Mouse (Mus musculus): ENCODE results near the gene Prtg. TPM values are rescaled to one million over a fixed set of nuclear protein-coding genes. Genes with fewer than 3 reads are reported as not detected.

Gene Prtg
- polyA plus RNA-seq, 1 experiment from 2014 or later: 2.1 TPM

DNA sequence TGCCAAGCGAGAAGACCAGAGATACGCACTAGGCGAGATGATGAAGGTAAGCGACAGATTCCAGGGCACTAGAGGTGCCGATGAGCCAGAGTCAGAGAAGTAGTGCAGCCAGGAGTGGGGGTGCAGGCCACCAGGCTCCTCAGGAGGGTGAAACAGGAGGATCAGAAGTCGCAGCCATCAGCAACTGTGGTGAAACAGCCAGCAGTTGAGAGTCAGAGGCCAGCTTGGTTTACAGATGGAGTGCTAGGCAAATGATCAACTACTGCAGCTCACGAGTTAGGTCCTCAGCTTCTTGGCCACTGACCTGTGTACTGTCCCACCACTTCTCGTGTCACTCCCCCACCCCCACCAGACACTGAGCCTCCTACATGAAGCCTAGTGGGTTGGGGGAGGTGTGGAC, 154.7 kb downstream of the Prtg start:
- no peak for DNase-seq (ENCODE audit: low read depth, low spot score)
- H3K27me3 ChIP-seq: no peaks in the 10 kb centered on the region
- ChIA-PET POLR2A (no interaction called here), CTCF (interaction anchor here (1.4 kb wide), 1 partner anchor 9 kb away, joined by 3 read pairs; no protein-coding TSS in a partner anchor)
- no peak for ATAC-seq
- TF ChIP-seq CTCF (IDR thresholded peaks at IDR 0.05): no peak
- in situ Hi-C loops (cut with MboI; ENCODE audit: low pct_unique_long_range_greater_than_20kb): no loop called here

DNA sequence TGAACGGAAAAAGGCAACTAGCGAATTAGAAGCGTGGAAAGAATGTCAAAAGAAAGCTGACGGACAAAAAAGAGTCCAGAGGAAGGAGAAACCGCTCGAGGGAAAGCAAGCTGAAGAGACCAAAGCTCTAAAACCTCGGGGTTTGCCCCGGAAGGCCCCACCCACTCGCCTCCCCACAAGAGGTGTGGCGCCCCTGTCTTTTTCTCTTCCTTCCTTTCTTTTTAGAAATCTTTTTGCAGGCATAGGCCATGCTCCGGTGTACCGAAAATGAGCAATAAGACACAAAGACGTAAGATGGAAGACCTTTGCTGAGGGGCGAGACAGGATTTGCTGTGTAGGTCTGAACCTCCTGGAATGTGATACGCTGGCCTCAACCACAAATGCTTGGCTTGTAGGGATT, 155.3 kb downstream of the Prtg start:
- H3K27me3 ChIP-seq: no peaks in the 10 kb centered on the region
- ATAC-seq: no peak
- DNase-seq (ENCODE audit: low read depth, low spot score): no peak
- ChIA-PET POLR2A (interaction anchor here (0.7 kb wide), 1 partner anchor 154 kb away, joined by 3 read pairs; no protein-coding TSS in a partner anchor), CTCF (no interaction called here)
- no peak for TF ChIP-seq CTCF (IDR thresholded peaks at IDR 0.05)
- in situ Hi-C loops (cut with MboI; ENCODE audit: low pct_unique_long_range_greater_than_20kb): no loop called here

Other genes starting within 250 kb of the Prtg start
- gene Nedd4, start 144.5 kb upstream of the Prtg start, polyA plus RNA-seq (2021): 693 TPM
- 8.4 TPM for gene Pygo1, start 118.8 kb downstream of the Prtg start, polyA plus RNA-seq (2021)
- gene Dyx1c1, start 151.9 kb downstream of the Prtg start, polyA plus RNA-seq (2021): 0.77 TPM
- not detected for gene Gm44503, start 152.0 kb downstream of the Prtg start, polyA plus RNA-seq (2021)
- 24.3 TPM for gene Ccpg1os, start 178.5 kb downstream of the Prtg start, polyA plus RNA-seq (2021)
- 63.2 TPM for gene Ccpg1, start 178.6 kb downstream of the Prtg start, polyA plus RNA-seq (2021)
- gene Pigb, start 233.5 kb downstream of the Prtg start, polyA plus RNA-seq (2021): 23.3 TPM
- gene Rab27a, start 238.0 kb downstream of the Prtg start, polyA plus RNA-seq (2021): 2.9 TPM

Measured in Patski (cell line).